Mouse (Mus musculus) testis, postnatal 10 days (tissue): ENCODE data around the gene Dcun1d4.
A peak's percentile ranks its signal among the peaks of the same experiment; 100 is the strongest.

Experiments
- DNase-seq: peaks from one replicate; pipeline ENCODE4 v3.0.0; 2021; ENCODE audit warnings: low spot score

The Dcun1d4 gene

GRCm38 (mm10) chr5:73598943-73599695, 118.3 kb downstream of the Dcun1d4 start:
- DNase-seq = peak; percentile 48

DNA sequence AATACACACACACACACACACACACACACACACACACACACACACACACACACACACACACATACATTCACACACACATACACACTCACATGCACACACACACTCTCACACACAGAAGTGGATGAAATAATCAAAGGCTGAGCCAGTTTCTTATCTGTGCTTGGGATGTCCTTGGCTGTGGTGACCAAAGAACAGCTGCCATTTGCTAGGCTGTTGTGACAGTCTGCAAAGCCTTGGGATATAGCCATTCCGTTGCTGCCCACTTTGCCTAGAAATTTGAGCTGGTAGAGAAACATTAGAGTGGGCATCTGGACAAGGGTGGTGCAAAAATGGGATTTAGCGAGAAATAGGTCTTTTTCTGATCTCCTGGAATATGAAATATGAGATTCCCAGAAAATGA, 119.2 kb downstream of the Dcun1d4 start:
- peak; percentile 33 for DNase-seq

GRCm38 (mm10) chr5:73601361-73601763, 120.6 kb downstream of the Dcun1d4 start:
- DNase-seq = peak; percentile 27

- no peak for DNase-seq
Measured at GRCm38 (mm10) chr5:73602865-73603264, 122.1 kb downstream of the Dcun1d4 start.

- DNase-seq = no peak
Measured at GRCm38 (mm10) chr5:73604542-73604941, 123.7 kb downstream of the Dcun1d4 start.

DNA sequence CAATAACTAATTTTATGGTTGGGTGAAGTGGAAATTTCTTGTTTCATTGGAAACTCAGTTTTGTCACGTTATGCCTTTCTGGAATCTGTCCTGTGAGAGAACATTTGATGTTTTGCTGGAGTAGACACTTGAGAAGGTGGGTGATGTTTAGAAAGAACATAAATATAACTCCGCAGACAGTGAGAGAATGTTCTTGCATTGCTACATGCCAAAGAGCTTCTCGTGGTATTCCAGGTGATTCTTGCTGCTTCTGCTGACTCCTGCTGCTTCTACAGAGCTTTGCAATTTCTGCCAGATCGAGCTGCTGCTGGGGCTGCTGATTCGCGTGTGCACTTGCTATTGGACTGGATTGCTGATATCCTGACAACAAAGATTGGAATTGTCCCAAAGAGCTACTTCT, 124.2 kb downstream of the Dcun1d4 start:
- no peak for DNase-seq
